Mouse (Mus musculus): ENCODE measurements around the gene Uchl5. TPM values are rescaled to one million over a fixed set of nuclear protein-coding genes. Genes with fewer than 3 reads are reported as not detected.

Gene Uchl5
- polyA plus RNA-seq, 1 experiment = 4.7 TPM

- TF ChIP-seq CTCF (conservative IDR thresholded peaks at IDR 0.05; ENCODE audit: insufficient read depth, insufficient read length, low read depth, low read length) (no peak), POLR2A (IDR thresholded peaks at IDR 0.05; ENCODE audit: low read depth, low read length) (no peak)
- Histone ChIP-seq H3K27ac (ENCODE audit: insufficient read depth, low read depth, low read length) (no peak overlapping the region), H3K4me3 (ENCODE audit: insufficient read depth, low read depth, low read length) (no peak overlapping the region), H3K36me3 (ENCODE audit: control insufficient read depth, insufficient read depth, low read length) (peaks cover 3% of the 10 kb centered on the region), H3K27me3 (replicated peaks; ENCODE audit: control insufficient read depth, insufficient read depth, low read length) (no peaks in the 10 kb centered on the region), H3K4me1 (ENCODE audit: control insufficient read depth, insufficient read depth, low read length) (no peaks in the 10 kb centered on the region)
- no peak for DNase-seq
- WGBS = 91% methylated on average over 4 of the region's 4 CpGs
Measured at GRCm38 (mm10) chr1:143765801-143766200, 11.3 kb upstream of the Uchl5 start.

GRCm38 (mm10) chr1:143766238-143766637 is 10.8 kb upstream of the Uchl5 start:
- no peaks in the 10 kb centered on the region for H3K4me1 ChIP-seq (ENCODE audit: control insufficient read depth, insufficient read depth, low read length)
- H3K27me3 ChIP-seq (replicated peaks; ENCODE audit: control insufficient read depth, insufficient read depth, low read length) = no peaks in the 10 kb centered on the region
- H3K4me3 ChIP-seq (ENCODE audit: insufficient read depth, low read depth, low read length) = no peak overlapping the region
- no peak for DNase-seq
- 88% methylated on average over 6 of the region's 6 CpGs for WGBS
- H3K27ac ChIP-seq (ENCODE audit: insufficient read depth, low read depth, low read length) = no peak overlapping the region
- TF ChIP-seq POLR2A (IDR thresholded peaks at IDR 0.05; ENCODE audit: low read depth, low read length) (no peak), CTCF (conservative IDR thresholded peaks at IDR 0.05; ENCODE audit: insufficient read depth, insufficient read length, low read depth, low read length) (no peak)
- H3K36me3 ChIP-seq (ENCODE audit: control insufficient read depth, insufficient read depth, low read length) = peaks cover 3% of the 10 kb centered on the region

GRCm38 (mm10) chr1:143770444-143771109 is 6.5 kb upstream of the Uchl5 start:
- H3K4me1 ChIP-seq (ENCODE audit: control insufficient read depth, insufficient read depth, low read length) = no peaks in the 10 kb centered on the region
- H3K4me3 ChIP-seq (ENCODE audit: insufficient read depth, low read depth, low read length) = no peak overlapping the region
- H3K36me3 ChIP-seq (ENCODE audit: control insufficient read depth, insufficient read depth, low read length) = no peaks in the 10 kb centered on the region; the same call in none of the 2 replicates
- peak; percentile 29 for DNase-seq
- no peak overlapping the region for H3K27ac ChIP-seq (ENCODE audit: insufficient read depth, low read depth, low read length)
- no peak for TF ChIP-seq CTCF (conservative IDR thresholded peaks at IDR 0.05; ENCODE audit: insufficient read depth, insufficient read length, low read depth, low read length)
- TF ChIP-seq POLR2A (IDR thresholded peaks at IDR 0.05; ENCODE audit: low read depth, low read length) = no peak
- 43% methylated on average over 20 of the region's 20 CpGs for WGBS
- no peaks in the 10 kb centered on the region for H3K27me3 ChIP-seq (replicated peaks; ENCODE audit: control insufficient read depth, insufficient read depth, low read length)

- no peak for TF ChIP-seq CTCF (conservative IDR thresholded peaks at IDR 0.05; ENCODE audit: insufficient read depth, insufficient read length, low read depth, low read length)
- no peak for TF ChIP-seq POLR2A (IDR thresholded peaks at IDR 0.05; ENCODE audit: low read depth, low read length)
- 73% methylated on average over 7 of the region's 7 CpGs for WGBS
- no peak overlapping the region for H3K4me3 ChIP-seq (ENCODE audit: insufficient read depth, low read depth, low read length)
- no peaks in the 10 kb centered on the region; the same call in none of the 2 replicates for H3K36me3 ChIP-seq (ENCODE audit: control insufficient read depth, insufficient read depth, low read length)
- DNase-seq = no peak
- no peaks in the 10 kb centered on the region for H3K27me3 ChIP-seq (replicated peaks; ENCODE audit: control insufficient read depth, insufficient read depth, low read length)
- H3K27ac ChIP-seq (ENCODE audit: insufficient read depth, low read depth, low read length) = no peak overlapping the region
- H3K4me1 ChIP-seq (ENCODE audit: control insufficient read depth, insufficient read depth, low read length) = no peaks in the 10 kb centered on the region
Measured at GRCm38 (mm10) chr1:143773082-143773481, 4.0 kb upstream of the Uchl5 start.

- TF ChIP-seq POLR2A (IDR thresholded peaks at IDR 0.05; ENCODE audit: low read depth, low read length) = no peak
- TF ChIP-seq CTCF (conservative IDR thresholded peaks at IDR 0.05; ENCODE audit: insufficient read depth, insufficient read length, low read depth, low read length) = no peak
- no peak overlapping the region for H3K27ac ChIP-seq (ENCODE audit: insufficient read depth, low read depth, low read length)
- no peaks in the 10 kb centered on the region; the same call in none of the 2 replicates for H3K36me3 ChIP-seq (ENCODE audit: control insufficient read depth, insufficient read depth, low read length)
- DNase-seq = no peak
- no peaks in the 10 kb centered on the region for H3K27me3 ChIP-seq (replicated peaks; ENCODE audit: control insufficient read depth, insufficient read depth, low read length)
- WGBS = 84% methylated on average over 6 of the region's 6 CpGs
- H3K4me3 ChIP-seq (ENCODE audit: insufficient read depth, low read depth, low read length) = no peak overlapping the region
- no peaks in the 10 kb centered on the region for H3K4me1 ChIP-seq (ENCODE audit: control insufficient read depth, insufficient read depth, low read length)
Measured at GRCm38 (mm10) chr1:143773909-143774308, 3.2 kb upstream of the Uchl5 start.

GRCm38 (mm10) chr1:143777558-143778218 is 616 bp downstream of the Uchl5 start:
- Histone ChIP-seq H3K4me3 (ENCODE audit: insufficient read depth, low read depth, low read length) (peak overlapping the region; percentile 74), H3K36me3 (ENCODE audit: control insufficient read depth, insufficient read depth, low read length) (no peaks in the 10 kb centered on the region), H3K27ac (ENCODE audit: insufficient read depth, low read depth, low read length) (no peak overlapping the region), H3K27me3 (replicated peaks; ENCODE audit: control insufficient read depth, insufficient read depth, low read length) (no peaks in the 10 kb centered on the region), H3K4me1 (ENCODE audit: control insufficient read depth, insufficient read depth, low read length) (no peaks in the 10 kb centered on the region)
- under 1% methylated on average over 39 of the region's 39 CpGs for WGBS
- TF ChIP-seq POLR2A (IDR thresholded peaks at IDR 0.05; ENCODE audit: low read depth, low read length) (no peak), CTCF (conservative IDR thresholded peaks at IDR 0.05; ENCODE audit: insufficient read depth, insufficient read length, low read depth, low read length) (no peak)
- no peak for DNase-seq

GRCm38 (mm10) chr1:143788584-143789227 is 11.6 kb downstream of the Uchl5 start:
- no peaks in the 10 kb centered on the region for H3K27me3 ChIP-seq (replicated peaks; ENCODE audit: control insufficient read depth, insufficient read depth, low read length)
- H3K36me3 ChIP-seq (ENCODE audit: control insufficient read depth, insufficient read depth, low read length) = no peaks in the 10 kb centered on the region; the same call in 1 of the 2 replicates
- no peaks in the 10 kb centered on the region for H3K4me1 ChIP-seq (ENCODE audit: control insufficient read depth, insufficient read depth, low read length)
- peak; percentile 78 for TF ChIP-seq CTCF (conservative IDR thresholded peaks at IDR 0.05; ENCODE audit: insufficient read depth, insufficient read length, low read depth, low read length)
- no peak for TF ChIP-seq POLR2A (IDR thresholded peaks at IDR 0.05; ENCODE audit: low read depth, low read length)
- no peak overlapping the region for H3K4me3 ChIP-seq (ENCODE audit: insufficient read depth, low read depth, low read length)
- WGBS = 95% methylated on average over 2 of the region's 2 CpGs
- peak; percentile 40 for DNase-seq
- no peak overlapping the region for H3K27ac ChIP-seq (ENCODE audit: insufficient read depth, low read depth, low read length)
